Mouse (Mus musculus) kidney, embryonic 15.5 days (tissue): ENCODE data around the gene Unc5cl. TPM values are rescaled to one million over a fixed set of nuclear protein-coding genes. Genes with fewer than 3 reads are reported as not detected.

Experiments used
- polyA plus RNA-seq: library from polyadenylated mRNA; unstranded; fragments of >200 nt; fragmentation: Nextera tagmentation; extraction: Ambion mirVana; gene quantifications from 2 replicates; pipeline ENCODE4 v1.2.1, GENCODE M21; 2015

Gene Unc5cl
- polyA plus RNA-seq, 1 experiment from 2014 or later: 5.7 TPM

Other genes with a start within 250 kb of the Unc5cl start
- gene Trem1, start 222.1 kb upstream of the Unc5cl start, polyA plus RNA-seq: 0.05 and 0.08 TPM in 2 replicates
- not detected in 2 replicates for gene Trem3, start 207.1 kb upstream of the Unc5cl start, polyA plus RNA-seq
- 0.49 and 0.60 TPM in 2 replicates for gene Treml4, start 190.6 kb upstream of the Unc5cl start, polyA plus RNA-seq
- 0.13 and 0.29 TPM in 2 replicates for gene Treml2, start 155.4 kb upstream of the Unc5cl start, polyA plus RNA-seq
- gene B430306N03Rik, start 138.8 kb upstream of the Unc5cl start, polyA plus RNA-seq: 0.23 and 0.39 TPM in 2 replicates
- 2.4 and 2.9 TPM in 2 replicates for gene Trem2, start 108.5 kb upstream of the Unc5cl start, polyA plus RNA-seq
- 0.60 and 1.3 TPM in 2 replicates for gene Treml1, start 95.0 kb upstream of the Unc5cl start, polyA plus RNA-seq
- 15.8 and 17.8 TPM in 2 replicates for gene Nfya, start 45.0 kb upstream of the Unc5cl start, polyA plus RNA-seq
- 72.4 and 74.9 TPM in 2 replicates for gene Oard1, start 44.9 kb upstream of the Unc5cl start, polyA plus RNA-seq
- gene Apobec2, start 22.0 kb upstream of the Unc5cl start, polyA plus RNA-seq: 4.2 and 6.9 TPM in 2 replicates
- gene Tspo2, start 3.4 kb upstream of the Unc5cl start, polyA plus RNA-seq: 2.4 and 4.1 TPM in 2 replicates